ENCODE assay signal across 28 mouse cellular contexts in the genomic region with DNA sequence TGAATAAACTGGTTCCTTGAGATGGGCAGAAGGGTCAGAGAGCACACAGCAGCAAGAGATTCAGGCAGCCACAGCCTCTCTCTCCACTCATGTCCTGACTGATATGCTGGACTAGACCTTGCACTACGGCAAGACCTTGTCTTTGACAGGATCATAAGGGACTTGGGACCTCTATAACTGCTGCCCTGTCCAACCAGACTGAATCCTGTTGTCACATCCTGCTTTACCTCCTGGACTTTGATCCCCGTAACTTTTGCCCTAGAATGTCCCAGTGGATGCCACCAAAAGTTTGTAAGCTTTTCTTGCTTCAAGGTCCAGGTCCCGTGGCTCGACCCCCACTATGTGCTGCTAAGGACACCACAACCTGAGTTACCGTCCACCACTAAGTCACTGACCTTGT. TPM values are rescaled to one million over a fixed set of nuclear protein-coding genes. Genes with fewer than 3 reads are reported as not detected.
DNase-seq lines count a peak whose midpoint lies in the region; ATAC-seq and TF ChIP-seq lines count a peak whose summit lies in the region.
"Had no signal": no experiment of that assay in that cellular context is flagged by ENCODE, and none has a peak within 500 bp of the region (broad histone marks: within the 10 kb centered on the region; RNA-seq: fewer than 3 reads in every experiment).

No protein-coding gene starts in this region.

- no peak for TF ChIP-seq CTCF in intestine, postnatal 0 days (IDR thresholded peaks at IDR 0.05; ENCODE audit: low read depth)
- no peak for TF ChIP-seq CTCF in liver, adult 2 months (IDR thresholded peaks at IDR 0.05; ENCODE audit: low read depth, low read length)

- peaks cover 8% of the 10 kb centered on the region; the same call in 1 of the 2 replicates for H3K79me2 ChIP-seq in liver, adult 2 months (ENCODE audit: control insufficient read depth, insufficient read depth, low read length)

- no peak overlapping the region for H3K27ac ChIP-seq in intestine, postnatal 0 days (ENCODE audit: low read depth, low read length)
- H3K27ac ChIP-seq in intestine, embryonic 16.5 days (ENCODE audit: low read length), result no peak overlapping the region
- peak overlapping the region; percentile 95 for H3K27ac ChIP-seq in liver, adult 2 months (replicated peaks; ENCODE audit: insufficient read depth, low read depth, low read length)
- no peak overlapping the region for H3K27ac ChIP-seq in liver, embryonic 16.5 days (ENCODE audit: low read length)
- H3K27ac ChIP-seq in liver, embryonic 11.5 days (ENCODE audit: low read depth, low read length), result no peak overlapping the region
- H3K27ac ChIP-seq: embryonic facial prominence, embryonic 10.5 days; embryonic facial prominence, embryonic 12.5 days; forebrain, embryonic 13.5 days; forebrain, embryonic 15.5 days had no signal

- peak; percentile 53; the same call in 1 of the 2 replicates for ATAC-seq in intestine, postnatal 0 days
- no peak; the same call in 1 of the 2 replicates for ATAC-seq in intestine, embryonic 16.5 days
- peak; percentile 45; the same call in 1 of the 2 replicates for ATAC-seq in liver, embryonic 16.5 days (ENCODE audit: low read depth)
- ATAC-seq in liver, embryonic 11.5 days (replicated peaks; ENCODE audit: low FRiP score), result no peak
- ATAC-seq: activated CD4-positive, CD25-positive, alpha-beta regulatory T cell, adult 4 months; CD4-positive, CD25-positive, alpha-beta regulatory T cell, adult 4 months; forebrain, embryonic 13.5 days; forebrain, embryonic 15.5 days; Patski had no signal

- no peaks in the 10 kb centered on the region for H3K27me3 ChIP-seq in intestine, postnatal 0 days (replicated peaks; ENCODE audit: control insufficient read depth, insufficient read depth, low read length)
- no peaks in the 10 kb centered on the region for H3K27me3 ChIP-seq in intestine, embryonic 16.5 days (replicated peaks; ENCODE audit: control insufficient read depth, insufficient read depth, low read length)
- H3K27me3 ChIP-seq in liver, adult 2 months (ENCODE audit: control insufficient read depth, insufficient read depth, low read length), result no peaks in the 10 kb centered on the region
- no peaks in the 10 kb centered on the region for H3K27me3 ChIP-seq in liver, embryonic 16.5 days (ENCODE audit: control insufficient read depth, insufficient read depth, low read depth, low read length)
- no peaks in the 10 kb centered on the region for H3K27me3 ChIP-seq in liver, embryonic 11.5 days (replicated peaks; ENCODE audit: control insufficient read depth, insufficient read depth, low read length)
- H3K27me3 ChIP-seq: embryonic facial prominence, embryonic 12.5 days; forebrain, embryonic 13.5 days; forebrain, embryonic 15.5 days; Patski had no signal

- no peaks in the 10 kb centered on the region for H3K36me3 ChIP-seq in intestine, postnatal 0 days (ENCODE audit: control insufficient read depth, insufficient read depth)
- H3K36me3 ChIP-seq in intestine, embryonic 16.5 days (ENCODE audit: control insufficient read depth, insufficient read depth, low read length), result no peaks in the 10 kb centered on the region
- H3K36me3 ChIP-seq in liver, adult 2 months (ENCODE audit: control insufficient read depth, insufficient read depth, low read length), result peaks cover 27% of the 10 kb centered on the region
- H3K36me3 ChIP-seq in liver, embryonic 16.5 days (ENCODE audit: control insufficient read depth, insufficient read depth), result no peaks in the 10 kb centered on the region
- no peaks in the 10 kb centered on the region for H3K36me3 ChIP-seq in liver, embryonic 11.5 days (ENCODE audit: control insufficient read depth, insufficient read depth, low read length)
- H3K36me3 ChIP-seq: embryonic facial prominence, embryonic 10.5 days; embryonic facial prominence, embryonic 12.5 days; forebrain, embryonic 15.5 days; G1E had no signal

- H3K9me3 ChIP-seq in intestine, postnatal 0 days (ENCODE audit: control insufficient read depth), result no peaks in the 10 kb centered on the region
- H3K9me3 ChIP-seq in intestine, embryonic 16.5 days (ENCODE audit: control insufficient read depth, low read length), result no peaks in the 10 kb centered on the region
- no peaks in the 10 kb centered on the region for H3K9me3 ChIP-seq in liver, embryonic 16.5 days (replicated peaks; ENCODE audit: control insufficient read depth, low read length)
- no peaks in the 10 kb centered on the region for H3K9me3 ChIP-seq in liver, embryonic 11.5 days (ENCODE audit: control insufficient read depth, low read length)
- H3K9me3 ChIP-seq: embryonic facial prominence, embryonic 10.5 days; embryonic facial prominence, embryonic 12.5 days; forebrain, embryonic 13.5 days; forebrain, embryonic 15.5 days; G1E had no signal

- no peaks in the 10 kb centered on the region for H3K4me1 ChIP-seq in intestine, postnatal 0 days (replicated peaks; ENCODE audit: control insufficient read depth, insufficient read depth, low read length)
- peaks cover 7% of the 10 kb centered on the region; the same call in 1 of the 2 replicates for H3K4me1 ChIP-seq in intestine, embryonic 16.5 days (ENCODE audit: control insufficient read depth, insufficient read depth, low read length)
- H3K4me1 ChIP-seq in liver, adult 2 months (ENCODE audit: control insufficient read depth, insufficient read depth, low read length), result peaks cover 30% of the 10 kb centered on the region
- H3K4me1 ChIP-seq in liver, embryonic 16.5 days (ENCODE audit: control insufficient read depth, low read depth, low read length), result no peaks in the 10 kb centered on the region; the same call in 1 of the 2 replicates
- peaks cover 6% of the 10 kb centered on the region; the same call in 1 of the 2 replicates for H3K4me1 ChIP-seq in liver, embryonic 11.5 days (replicated peaks; ENCODE audit: control insufficient read depth, insufficient read depth, low read length)
- H3K4me1 ChIP-seq: embryonic facial prominence, embryonic 10.5 days; embryonic facial prominence, embryonic 12.5 days; forebrain, embryonic 15.5 days had no signal

- H3K4me2 ChIP-seq in intestine, postnatal 0 days (replicated peaks; ENCODE audit: low read depth), result no peak overlapping the region
- no peak overlapping the region for H3K4me2 ChIP-seq in intestine, embryonic 16.5 days (ENCODE audit: low read depth, low read length)
- H3K4me2 ChIP-seq in liver, embryonic 16.5 days (ENCODE audit: low read depth, low read length), result no peak overlapping the region
- H3K4me2 ChIP-seq in liver, embryonic 11.5 days, result no peak overlapping the region
- H3K4me2 ChIP-seq: embryonic facial prominence, embryonic 12.5 days; forebrain, embryonic 13.5 days; forebrain, embryonic 15.5 days had no signal

- H3K4me3 ChIP-seq in intestine, postnatal 0 days (ENCODE audit: low read depth, low read length), result no peak overlapping the region
- H3K4me3 ChIP-seq in intestine, embryonic 16.5 days (ENCODE audit: low read length), result no peak overlapping the region
- peak overlapping the region; percentile 68 for H3K4me3 ChIP-seq in liver, adult 2 months (ENCODE audit: insufficient read depth, low read depth, low read length)
- no peak overlapping the region for H3K4me3 ChIP-seq in liver, embryonic 16.5 days (ENCODE audit: low read depth, low read length)
- H3K4me3 ChIP-seq in liver, embryonic 11.5 days (ENCODE audit: low read depth, low read length), result no peak overlapping the region
- H3K4me3 ChIP-seq: embryonic facial prominence, embryonic 10.5 days; embryonic facial prominence, embryonic 12.5 days; forebrain, embryonic 13.5 days; forebrain, embryonic 15.5 days had no signal

- 79% methylated on average over 5 of the region's 5 CpGs for WGBS in intestine, postnatal 0 days
- WGBS in intestine, embryonic 16.5 days, result 85% methylated on average over 5 of the region's 5 CpGs
- WGBS in liver, adult 2 months, result 19% methylated on average over 5 of the region's 5 CpGs
- 55% methylated on average over 5 of the region's 5 CpGs for WGBS in liver, embryonic 16.5 days (ENCODE audit: insufficient replicate concordance)
- 78% methylated on average over 5 of the region's 5 CpGs for WGBS in liver, embryonic 11.5 days

- DNase-seq in liver, adult 2 months (ENCODE audit: extremely low read depth, low read depth, low spot score), result peak; percentile 96
- DNase-seq in liver, result no peak
- DNase-seq in liver, embryonic 11.5 days (ENCODE audit: low spot score), result no peak
- DNase-seq: adrenal gland, adult 8-10 months; adrenal gland, postnatal 14 days; adrenal gland, postnatal 36 days; B cell, adult 2 months; cerebellum, adult 11-12 months; cerebellum, adult 2 months; cerebellum, adult 9-10 months; cerebellum, postnatal 10 days; cerebellum, postnatal 25 days had no signal

- TF ChIP-seq POLR2A in liver, adult 2 months (IDR thresholded peaks at IDR 0.05; ENCODE audit: extremely low read depth, insufficient read depth, low read length), result 0 out of 2 replicates have a peak, but pooled peaks have one; percentile 10

- no peak overlapping the region for H3K9ac ChIP-seq in intestine, postnatal 0 days (ENCODE audit: low read depth, low read length)
- H3K9ac ChIP-seq in intestine, embryonic 16.5 days (ENCODE audit: low read depth, low read length), result no peak overlapping the region
- H3K9ac ChIP-seq in liver, adult 2 months (ENCODE audit: low read depth, low read length), result peak overlapping the region; percentile 83
- H3K9ac ChIP-seq in liver, embryonic 16.5 days (ENCODE audit: low read depth, low read length), result no peak overlapping the region
- H3K9ac ChIP-seq in liver, embryonic 11.5 days (ENCODE audit: low read depth, low read length), result no peak overlapping the region
- H3K9ac ChIP-seq: embryonic facial prominence, embryonic 12.5 days; forebrain, embryonic 13.5 days; forebrain, embryonic 15.5 days had no signal

RNA-seq across cellular contexts. Expression of a gene that starts 20.6 kb away (rescaled TPM):
- polyA plus RNA-seq in intestine, postnatal 0 days (2015; fragmentation: Nextera tagmentation; extraction: Ambion mirVana), result 0.22 and 0.30 TPM in 2 replicates
- 0.18 TPM in 1 of 2 replicates, not detected in the other for polyA plus RNA-seq in intestine, embryonic 16.5 days (2015; fragmentation: Nextera tagmentation; extraction: Ambion mirVana)
- total RNA-seq in liver, adult 2 months (2014; rRNA removed), result not detected in 2 replicates
- 0.06 and 0.17 TPM in 2 replicates for polyA plus RNA-seq in liver, adult 2 months (2012; rRNA removed)
- not detected in 2 replicates for polyA plus RNA-seq in liver, embryonic 16.5 days (2015; fragmentation: Nextera tagmentation; extraction: Ambion mirVana)
- not detected in 2 replicates for polyA plus RNA-seq in liver, embryonic 11.5 days (2014; fragmentation: Nextera tagmentation; extraction: Ambion mirVana)
- total RNA-seq: adrenal gland, adult 18-20 months; adrenal gland, adult 8-10 months; adrenal gland, postnatal 14 days; adrenal gland, postnatal 36 days; CH12.LX had no signal
- polyA plus RNA-seq: activated CD4-positive, CD25-positive, alpha-beta regulatory T cell, adult 4 months; CD4-positive, CD25-positive, alpha-beta regulatory T cell, adult 4 months; cerebellum, adult 2 months; cortical plate, adult 2 months; embryonic facial prominence, embryonic 10.5 days; embryonic facial prominence, embryonic 12.5 days; embryonic facial prominence, embryonic 14.5 days; forebrain, embryonic 11.5 days; forebrain, embryonic 13.5 days; forebrain, embryonic 15.5 days; G1E; Patski had no signal

Comparison
In these comparisons a context has a peak if more than half of its experiments do, and no peak if none do; other contexts are left out.
1. ATAC-seq: peak in intestine, postnatal 0 days (single experiment) and liver, embryonic 16.5 days (single experiment); none in intestine, embryonic 16.5 days (single experiment) and liver, embryonic 11.5 days (single experiment).